Comparison of ENCODE assay signal across 37 mouse cellular contexts in the genomic region with DNA sequence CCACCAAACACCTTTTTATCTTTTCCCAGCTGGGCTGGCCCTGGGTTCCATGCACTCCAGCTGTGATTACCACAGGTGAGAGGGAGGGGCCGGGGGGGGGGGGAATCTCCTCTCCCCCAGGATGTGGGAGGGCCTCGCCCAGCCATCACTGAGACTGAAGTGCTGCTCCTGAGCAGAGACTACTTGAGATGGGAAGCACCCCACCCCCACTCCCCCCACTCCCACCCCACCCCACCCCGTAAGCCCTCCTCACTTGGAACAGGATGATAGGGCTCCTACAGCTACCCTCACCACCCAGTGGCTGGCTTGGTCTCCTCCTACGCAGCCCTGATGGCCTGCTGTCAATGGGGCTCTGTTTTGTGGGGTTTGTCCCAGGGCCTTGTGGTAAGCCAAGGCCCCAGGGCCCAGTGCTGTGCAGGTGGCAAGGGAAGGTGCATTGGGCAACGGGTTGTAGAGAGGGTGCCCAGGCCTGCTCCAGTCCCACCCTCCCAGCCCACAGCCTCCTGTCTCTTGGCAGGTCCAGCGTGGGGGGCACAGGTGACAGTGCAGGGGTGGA. TPM values are rescaled to one million over a fixed set of nuclear protein-coding genes. Genes with fewer than 3 reads are reported as not detected.
A peak's percentile ranks its signal among the peaks of the same experiment; 100 is the strongest.
DNase-seq lines count a peak whose midpoint lies in the region; ATAC-seq and TF ChIP-seq lines count a peak whose summit lies in the region.
"Had no signal": no experiment of that assay in that cellular context is flagged by ENCODE, and none has a peak within 500 bp of the region (broad histone marks: within the 10 kb centered on the region; RNA-seq: fewer than 3 reads in every experiment).

A gene (minus strand): TSS at position 51 of the 556 bp plus-strand sequence.

- H3K27me3 ChIP-seq in embryonic facial prominence, embryonic 13.5 days, result 0 out of 2 replicates have a peak, but pooled peaks cover 7% of the 10 kb centered on the region
- H3K27me3 ChIP-seq in embryonic facial prominence, embryonic 10.5 days (replicated peaks; ENCODE audit: low read depth, poor library complexity, severe bottlenecking), result no peaks in the 10 kb centered on the region; the same call in 1 of the 2 replicates
- H3K27me3 ChIP-seq in midbrain, embryonic 11.5 days (ENCODE audit: control insufficient read depth, insufficient read depth, low read length), result no peaks in the 10 kb centered on the region
- H3K27me3 ChIP-seq in midbrain, embryonic 16.5 days (ENCODE audit: control insufficient read depth, insufficient read depth, low read depth, low read length), result no peaks in the 10 kb centered on the region
- H3K27me3 ChIP-seq in stomach, postnatal 0 days (ENCODE audit: control insufficient read depth, insufficient read depth, low read length), result no peaks in the 10 kb centered on the region
- H3K27me3 ChIP-seq: forebrain, embryonic 15.5 days; neural tube, embryonic 15.5 days; Patski; stomach, embryonic 15.5 days had no signal

- peak; percentile 11; the same call in 1 of the 2 replicates for ATAC-seq in embryonic facial prominence, embryonic 13.5 days (ENCODE audit: insufficient number of reproducible peaks, insufficient read depth, low FRiP score, low TSS enrichment, low read depth)
- no peak for ATAC-seq in midbrain, embryonic 11.5 days (ENCODE audit: low FRiP score)
- ATAC-seq in midbrain, embryonic 16.5 days, result no peak
- no peak for ATAC-seq in stomach, postnatal 0 days (ENCODE audit: low FRiP score, low TSS enrichment)
- ATAC-seq: forebrain, embryonic 15.5 days; hindbrain, embryonic 16.5 days; lung, postnatal 0 days; Patski had no signal

- H3K27ac ChIP-seq in embryonic facial prominence, embryonic 13.5 days, result no peak within 1 kb of the TSS
- no peak within 1 kb of the TSS; the same call in 1 of the 2 replicates for H3K27ac ChIP-seq in embryonic facial prominence, embryonic 10.5 days (replicated peaks)
- no peak within 1 kb of the TSS for H3K27ac ChIP-seq in midbrain, embryonic 11.5 days (ENCODE audit: low read depth, low read length)
- H3K27ac ChIP-seq in midbrain, embryonic 16.5 days (ENCODE audit: low read length), result no peak within 1 kb of the TSS
- H3K27ac ChIP-seq in stomach, postnatal 0 days (replicated peaks), result peak within 1 kb of the TSS; percentile 81
- H3K27ac ChIP-seq: forebrain, embryonic 15.5 days; limb, embryonic 13.5 days; liver, embryonic 14.5 days; neural tube, embryonic 15.5 days; stomach, embryonic 15.5 days had no signal

- TF ChIP-seq EP300 in stomach, postnatal 0 days (optimal IDR thresholded peaks at IDR 0.05), result no peak

- WGBS in embryonic facial prominence, embryonic 13.5 days, result 58% methylated on average over 6 of the region's 6 CpGs
- WGBS in embryonic facial prominence, embryonic 10.5 days, result 60% methylated on average over 6 of the region's 6 CpGs
- 82% methylated on average over 5 of the region's 6 CpGs for WGBS in lung, adult 2 months
- whole genome bisulfite sequencing in midbrain, embryonic 11.5 days, result 79% methylated on average over 5 of the region's 6 CpGs
- 62% methylated on average over 6 of the region's 6 CpGs for WGBS in midbrain, embryonic 16.5 days
- 55% methylated on average over 5 of the region's 6 CpGs for WGBS in stomach, postnatal 0 days

- H3K36me3 ChIP-seq in embryonic facial prominence, embryonic 13.5 days, result no peaks in the 10 kb centered on the region
- no peaks in the 10 kb centered on the region for H3K36me3 ChIP-seq in embryonic facial prominence, embryonic 10.5 days (replicated peaks)
- H3K36me3 ChIP-seq in midbrain, embryonic 11.5 days (ENCODE audit: control insufficient read depth, insufficient read depth, low read length), result no peaks in the 10 kb centered on the region
- H3K36me3 ChIP-seq in midbrain, embryonic 16.5 days (ENCODE audit: control insufficient read depth, insufficient read depth, low read length), result no peaks in the 10 kb centered on the region
- no peaks in the 10 kb centered on the region for H3K36me3 ChIP-seq in stomach, postnatal 0 days (ENCODE audit: control insufficient read depth, insufficient read depth, low read length)
- H3K36me3 ChIP-seq: forebrain, embryonic 15.5 days; heart, embryonic 15.5 days; limb, embryonic 13.5 days; neural tube, embryonic 15.5 days; stomach, embryonic 15.5 days had no signal

- no peak for TF ChIP-seq CTCF in lung, adult 2 months (IDR thresholded peaks at IDR 0.05; ENCODE audit: insufficient read depth, low read length)
- TF ChIP-seq CTCF in stomach, postnatal 0 days (IDR thresholded peaks at IDR 0.05; ENCODE audit: low read depth), result no peak

- H3K4me2 ChIP-seq in embryonic facial prominence, embryonic 13.5 days, result no peak within 1 kb of the TSS
- no peak within 1 kb of the TSS for H3K4me2 ChIP-seq in midbrain, embryonic 11.5 days
- no peak within 1 kb of the TSS for H3K4me2 ChIP-seq in midbrain, embryonic 16.5 days (ENCODE audit: low read length)
- no peak within 1 kb of the TSS for H3K4me2 ChIP-seq in stomach, postnatal 0 days (replicated peaks; ENCODE audit: low read depth)
- H3K4me2 ChIP-seq: forebrain, embryonic 15.5 days; heart, embryonic 15.5 days; limb, embryonic 13.5 days; neural tube, embryonic 15.5 days; stomach, embryonic 15.5 days had no signal

- TF ChIP-seq POLR2A in lung, adult 2 months (IDR thresholded peaks at IDR 0.05; ENCODE audit: borderline replicate concordance, extremely low read depth, low read depth, low read length), result no peak

- peaks cover 18% of the 10 kb centered on the region for H3K4me1 ChIP-seq in embryonic facial prominence, embryonic 13.5 days
- H3K4me1 ChIP-seq in embryonic facial prominence, embryonic 10.5 days, result peaks cover 22% of the 10 kb centered on the region
- H3K4me1 ChIP-seq in lung, adult 2 months (ENCODE audit: control insufficient read depth, insufficient read depth, low read length), result no peaks in the 10 kb centered on the region
- no peaks in the 10 kb centered on the region; the same call in 1 of the 2 replicates for H3K4me1 ChIP-seq in midbrain, embryonic 11.5 days (ENCODE audit: control insufficient read depth, insufficient read depth, low read length)
- no peaks in the 10 kb centered on the region for H3K4me1 ChIP-seq in midbrain, embryonic 16.5 days (ENCODE audit: control insufficient read depth, insufficient read depth, low read length)
- no peaks in the 10 kb centered on the region; the same call in 1 of the 2 replicates for H3K4me1 ChIP-seq in stomach, postnatal 0 days (replicated peaks; ENCODE audit: control insufficient read depth, insufficient read depth)
- H3K4me1 ChIP-seq: forebrain, embryonic 15.5 days; neural tube, embryonic 15.5 days had no signal

- no peak within 1 kb of the TSS for H3K4me3 ChIP-seq in embryonic facial prominence, embryonic 13.5 days
- H3K4me3 ChIP-seq in embryonic facial prominence, embryonic 10.5 days, result no peak within 1 kb of the TSS
- H3K4me3 ChIP-seq in lung, adult 2 months (replicated peaks; ENCODE audit: extremely low read depth, low read depth, low read length), result no peak within 1 kb of the TSS
- H3K4me3 ChIP-seq in midbrain, embryonic 11.5 days (ENCODE audit: low read depth, low read length), result no peak within 1 kb of the TSS
- no peak within 1 kb of the TSS for H3K4me3 ChIP-seq in midbrain, embryonic 16.5 days (ENCODE audit: low read depth, low read length)
- H3K4me3 ChIP-seq in stomach, postnatal 0 days (ENCODE audit: low read depth, low read length), result no peak within 1 kb of the TSS
- H3K4me3 ChIP-seq: forebrain, embryonic 15.5 days; heart, embryonic 15.5 days; limb, embryonic 13.5 days; neural tube, embryonic 15.5 days; stomach, embryonic 15.5 days had no signal

- H3K9me3 ChIP-seq in embryonic facial prominence, embryonic 13.5 days, result no peaks in the 10 kb centered on the region
- H3K9me3 ChIP-seq in embryonic facial prominence, embryonic 10.5 days, result no peaks in the 10 kb centered on the region
- H3K9me3 ChIP-seq in midbrain, embryonic 11.5 days (ENCODE audit: control insufficient read depth, low read length), result no peaks in the 10 kb centered on the region
- H3K9me3 ChIP-seq in midbrain, embryonic 16.5 days (replicated peaks; ENCODE audit: control insufficient read depth, low read length, poor library complexity, severe bottlenecking), result no peaks in the 10 kb centered on the region
- no peaks in the 10 kb centered on the region for H3K9me3 ChIP-seq in stomach, postnatal 0 days (ENCODE audit: control insufficient read depth, low read length)
- H3K9me3 ChIP-seq: forebrain, embryonic 15.5 days; heart, embryonic 15.5 days; limb, embryonic 13.5 days; neural tube, embryonic 15.5 days; stomach, embryonic 15.5 days had no signal

- H3K9ac ChIP-seq in embryonic facial prominence, embryonic 13.5 days, result no peak within 1 kb of the TSS
- no peak within 1 kb of the TSS for H3K9ac ChIP-seq in midbrain, embryonic 11.5 days (ENCODE audit: low read length)
- no peak within 1 kb of the TSS for H3K9ac ChIP-seq in midbrain, embryonic 16.5 days (ENCODE audit: low read depth, low read length)
- H3K9ac ChIP-seq in stomach, postnatal 0 days (ENCODE audit: low read length), result 0 out of 2 replicates have a peak within 1 kb of the TSS, but pooled peaks have one; percentile 18
- H3K9ac ChIP-seq: forebrain, embryonic 15.5 days; heart, embryonic 15.5 days; limb, embryonic 13.5 days; liver, embryonic 14.5 days; neural tube, embryonic 15.5 days; stomach, embryonic 15.5 days had no signal

- DNase-seq in embryonic facial prominence, embryonic 10.5 days (ENCODE audit: low spot score), result no peak
- no peak for DNase-seq in lung, adult 2 months
- DNase-seq in lung, postnatal 14 days, result no peak
- DNase-seq in midbrain, embryonic 11.5 days (ENCODE audit: low spot score, missing footprints), result peak; percentile 56
- DNase-seq in stomach, postnatal 0 days (ENCODE audit: low spot score), result no peak
- DNase-seq in left cerebral cortex, postnatal 4 days, result no peak
- DNase-seq: adrenal gland, postnatal 10 days; cerebellum, adult 11 months; cerebellum, adult 9-10 months; cerebellum, postnatal 36 days; embryo, embryonic 11 days; gastrocnemius, postnatal 10 days; kidney, adult 18-20 months; kidney, postnatal 4 days; layer of hippocampus, adult 9-11 months; midbrain, embryonic 14.5 days; right cerebral cortex, postnatal 25 days; thymus, adult 18-20 months; thymus, postnatal 25 days had no signal

- intact Hi-C loops in left cerebral cortex, postnatal 4 days (cut with DNase I), result no loop called here

RNA-seq across cellular contexts. Expression of the gene that starts here (rescaled TPM):
- 16.1 and 16.5 TPM in 2 replicates for polyA plus RNA-seq in embryonic facial prominence, embryonic 13.5 days (2015; fragmentation: Nextera tagmentation; extraction: Ambion mirVana)
- polyA plus RNA-seq in embryonic facial prominence, embryonic 10.5 days (2016; fragmentation: Nextera tagmentation; extraction: Ambion mirVana), result 0.20 and 0.49 TPM in 2 replicates
- polyA plus RNA-seq in lung, adult 2 months (2012; rRNA removed), result 24.6 and 32.7 TPM in 2 replicates
- polyA plus RNA-seq in midbrain, embryonic 11.5 days (2014; fragmentation: Nextera tagmentation; extraction: Ambion mirVana), result 0.18 and 0.25 TPM in 2 replicates
- polyA plus RNA-seq in midbrain, embryonic 16.5 days (2015; fragmentation: Nextera tagmentation; extraction: Ambion mirVana), result 0.25 and 0.51 TPM in 2 replicates
- 12.2 and 14.3 TPM in 2 replicates for polyA plus RNA-seq in stomach, postnatal 0 days (2015; fragmentation: Nextera tagmentation; extraction: Ambion mirVana)
- under 1 TPM in 1 of 2 experiments, not detected in 1; 0.32 TPM for total RNA-seq in left cerebral cortex, postnatal 4 days (2021)
- total RNA-seq: CH12.LX; gastrocnemius, postnatal 10 days; heart, postnatal 25 days; left cerebral cortex, adult 18-20 months; left cerebral cortex, postnatal 14 days; megakaryocyte, adult 5-6 weeks; MEL had no signal
- polyA plus RNA-seq: hindbrain, embryonic 11.5 days; liver, embryonic 14.5 days had no signal

Comparison
In these comparisons a context has a peak if more than half of its experiments do, and no peak if none do; other contexts are left out.
1. Peak in DNase-seq in midbrain, embryonic 11.5 days; RNA of the gene not detected or under 1 TPM.